Mouse (Mus musculus) activated CD4-positive, CD25-positive, alpha-beta regulatory T cell, adult 4 months (primary cell): ENCODE data around the gene ccdc198. TPM values are rescaled to one million over a fixed set of nuclear protein-coding genes. Genes with fewer than 3 reads are reported as not detected.
A peak's percentile ranks its signal among the peaks of the same experiment; 100 is the strongest.
"Not testable (repeated sequence)": the region's sequence is repeated elsewhere in the genome, so short reads cannot be mapped to it uniquely, and the experiment has no call there.

Experiments used
- ATAC-seq: one replicate; pipeline ENCODE4 v1.8.0; 2017
- polyA plus RNA-seq, 2 experiments: library from polyadenylated mRNA; unstranded; fragments of 100-300 nt; shearing (Covaris generic); gene quantifications; one replicate each; pipeline ENCODE4 v1.2.1; 2017

Gene ccdc198
- polyA plus RNA-seq: not detected

DNA sequence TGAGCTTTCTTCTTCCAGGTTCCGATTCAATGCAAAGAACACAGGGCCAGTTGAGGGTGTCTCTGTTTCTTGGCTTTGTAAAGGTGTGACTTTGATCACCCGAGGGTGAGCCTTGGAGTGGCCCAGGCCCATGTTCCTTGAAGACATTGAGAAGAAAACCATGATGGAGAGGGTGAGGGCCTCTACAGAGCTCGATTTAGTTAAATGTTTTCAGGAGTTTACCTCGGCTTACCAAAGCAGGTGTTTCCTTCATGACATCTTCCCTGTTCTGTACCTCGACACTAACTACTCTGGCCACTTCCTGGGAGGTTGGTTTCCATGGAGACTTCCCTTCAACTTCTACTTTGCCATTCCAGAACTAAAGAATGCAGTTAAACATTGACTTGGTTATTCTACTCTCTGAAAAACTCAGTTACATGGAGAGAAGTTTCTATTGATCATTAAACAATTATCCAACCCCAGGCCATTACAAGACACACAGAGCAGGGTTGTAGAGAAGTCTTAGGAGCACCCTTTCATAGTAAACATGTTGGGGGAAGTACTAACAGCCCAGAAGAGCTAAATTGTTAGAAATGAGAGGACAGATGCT is at the start of gene ccdc198:
Gene ccdc198, minus strand, starts transcription at position 349 of the 589 bp plus-strand sequence.
- no peak for ATAC-seq

DNA sequence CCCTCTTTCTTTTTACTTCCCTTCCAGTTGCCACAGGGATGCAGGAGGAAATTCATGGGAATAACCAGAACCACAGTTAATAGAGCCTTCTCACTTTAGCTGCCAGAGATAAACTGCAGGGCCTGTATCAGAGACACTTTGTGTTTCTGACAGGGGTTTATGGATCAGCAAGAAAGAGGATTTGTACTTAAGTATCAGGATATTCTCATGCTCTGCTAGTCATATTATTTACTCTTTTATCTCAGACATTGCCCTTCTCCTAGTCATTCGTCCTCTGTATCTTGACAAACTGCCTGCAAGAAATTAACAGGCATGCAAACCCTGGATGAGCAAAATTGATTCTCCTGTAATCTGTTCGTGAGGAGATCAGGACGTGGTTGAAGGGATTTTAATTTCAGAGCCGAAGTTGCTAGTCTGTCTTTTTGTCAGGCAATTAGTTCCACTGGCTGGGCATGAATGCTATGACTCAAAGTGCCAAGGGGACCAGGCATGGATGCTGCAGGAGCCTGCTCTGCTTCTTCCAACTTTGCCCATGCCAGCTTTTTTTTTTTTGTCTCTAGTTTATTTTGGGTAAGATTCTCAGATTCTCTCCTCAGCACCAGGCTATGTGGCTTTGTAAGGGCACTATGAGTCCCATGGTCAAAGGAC is 48.7 kb upstream of the ccdc198 start:
- no peak for ATAC-seq

DNA sequence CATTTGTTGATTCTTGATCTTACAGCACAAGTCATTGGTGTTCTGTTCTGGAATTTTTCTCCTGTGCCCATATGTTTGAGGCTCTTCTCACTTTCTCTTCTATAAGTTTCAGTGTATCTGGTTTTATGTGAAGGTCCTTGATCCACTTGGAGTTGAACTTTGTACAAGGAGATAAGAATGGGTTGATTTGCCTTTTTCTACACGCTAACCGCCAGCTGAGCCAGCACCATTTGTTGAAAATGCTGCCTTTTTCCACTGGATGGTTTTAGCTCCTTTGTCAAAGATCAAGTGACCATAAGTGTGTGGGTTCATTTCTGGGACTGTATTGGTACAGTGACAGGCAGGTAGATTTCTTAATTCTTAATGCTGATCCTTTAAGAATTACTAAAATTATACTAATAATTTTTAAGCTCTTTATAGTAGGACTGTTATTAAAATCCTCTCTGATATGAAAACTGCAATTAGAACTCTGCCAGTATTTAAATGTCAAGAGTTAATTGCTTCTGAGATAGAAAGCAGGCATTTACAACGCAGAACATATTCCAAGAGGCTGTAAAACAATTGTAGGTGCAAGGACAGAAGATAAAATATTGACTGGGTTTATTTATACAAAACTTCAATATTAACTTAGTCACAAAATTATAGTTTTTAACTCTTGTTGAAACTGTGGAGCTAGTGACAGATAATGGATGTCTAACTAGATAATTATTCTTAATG is 44.9 kb upstream of the ccdc198 start:
- no peak for ATAC-seq

DNA sequence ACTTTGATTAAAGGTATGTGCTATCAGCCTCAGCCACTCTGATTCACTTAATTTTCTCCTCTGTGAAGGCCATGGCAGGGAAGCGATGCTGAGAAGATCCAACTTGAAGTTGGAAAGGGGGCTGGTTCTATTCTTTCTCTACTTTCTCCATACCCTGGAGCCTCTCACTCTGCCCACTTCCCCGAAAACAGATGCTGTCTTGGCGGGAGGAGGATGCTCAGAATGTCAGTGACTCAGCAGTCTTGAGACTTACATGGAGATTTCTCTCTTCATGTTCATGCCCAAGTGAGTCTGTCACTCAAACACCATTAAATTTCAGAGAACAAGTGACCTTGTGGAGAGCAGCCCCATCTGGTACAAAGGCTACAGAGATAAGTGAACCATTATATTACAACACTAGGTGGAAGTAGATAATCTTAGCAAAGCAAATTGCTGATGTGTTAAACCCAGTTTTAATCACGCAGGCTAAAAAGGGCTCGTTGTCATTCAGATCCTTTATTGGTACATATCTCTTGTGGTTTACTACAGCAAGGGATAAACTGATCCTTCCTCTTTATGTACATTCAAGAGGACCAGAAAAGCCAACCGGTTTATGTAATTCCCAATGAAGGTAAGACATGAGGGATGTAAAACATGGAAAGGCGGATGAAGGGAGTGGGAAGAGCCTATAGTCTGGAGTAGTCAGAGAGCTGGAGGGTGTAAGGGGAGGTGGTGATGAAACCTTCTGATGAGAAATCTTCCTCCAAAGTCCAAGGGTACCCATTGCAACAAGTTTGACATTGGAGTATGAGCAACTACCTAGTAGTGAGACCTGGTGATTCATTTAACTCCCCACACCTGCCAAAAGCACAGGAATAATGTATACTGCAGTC is 38.7 kb upstream of the ccdc198 start:
- no peak for ATAC-seq

DNA sequence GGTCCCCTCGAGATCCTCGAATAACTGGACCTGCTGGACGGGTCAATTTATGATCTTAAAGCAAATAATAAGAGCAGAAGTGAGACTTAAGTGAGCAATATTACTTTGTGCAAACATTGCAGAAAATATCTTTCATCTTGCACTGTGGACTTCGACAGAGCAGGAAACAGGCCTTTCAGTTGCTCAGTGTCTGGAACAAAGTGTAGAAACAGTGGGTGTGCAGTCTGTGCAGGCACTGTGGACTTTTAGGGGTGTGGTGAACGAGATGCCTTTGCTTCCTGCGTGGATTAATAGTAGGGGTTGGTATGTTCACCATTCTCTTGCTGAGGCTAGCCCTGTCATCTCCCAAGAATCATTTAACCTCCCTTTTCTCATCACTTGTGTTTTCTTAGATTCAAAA is 33.6 kb upstream of the ccdc198 start:
- ATAC-seq: no peak

DNA sequence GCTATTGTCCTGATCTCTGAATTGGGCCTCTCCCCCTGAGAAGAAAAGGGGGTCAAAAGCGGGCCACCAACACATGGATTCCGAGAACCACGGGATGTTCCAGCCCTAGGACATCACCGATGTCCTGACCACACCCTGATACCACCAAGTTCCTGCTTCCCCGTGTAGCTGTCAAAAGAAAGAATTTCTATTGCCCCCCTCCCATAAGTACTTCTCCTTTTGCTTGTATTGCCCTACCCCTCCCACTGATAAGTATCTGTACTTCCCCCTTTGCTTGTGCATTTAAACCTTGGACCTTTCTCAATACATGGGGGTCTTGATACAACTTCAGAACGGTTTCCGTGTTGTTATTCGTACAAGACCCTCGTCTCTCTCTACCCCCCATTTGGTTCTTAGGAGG is 33.2 kb upstream of the ccdc198 start:
- not testable (repeated sequence) for ATAC-seq

DNA sequence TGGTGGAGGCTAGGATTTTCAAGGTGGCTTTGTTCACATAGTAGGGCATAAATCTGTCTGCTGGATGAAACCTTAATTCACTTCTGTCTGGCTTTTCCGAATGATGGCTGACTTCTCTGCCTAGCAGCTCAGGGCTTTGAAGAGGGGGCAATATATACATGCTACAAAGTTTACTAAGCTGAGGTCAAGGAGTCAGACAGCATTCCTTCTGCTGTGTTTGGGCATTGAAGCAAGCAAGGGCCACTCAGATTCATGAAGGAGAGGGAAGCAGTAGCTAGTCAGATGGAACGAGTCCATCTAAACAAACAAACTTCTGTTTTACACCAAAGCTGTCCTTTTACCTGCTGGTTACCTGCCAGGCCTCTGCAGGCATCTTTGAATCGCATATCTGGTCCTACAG is 32.4 kb upstream of the ccdc198 start:
- ATAC-seq: no peak

DNA sequence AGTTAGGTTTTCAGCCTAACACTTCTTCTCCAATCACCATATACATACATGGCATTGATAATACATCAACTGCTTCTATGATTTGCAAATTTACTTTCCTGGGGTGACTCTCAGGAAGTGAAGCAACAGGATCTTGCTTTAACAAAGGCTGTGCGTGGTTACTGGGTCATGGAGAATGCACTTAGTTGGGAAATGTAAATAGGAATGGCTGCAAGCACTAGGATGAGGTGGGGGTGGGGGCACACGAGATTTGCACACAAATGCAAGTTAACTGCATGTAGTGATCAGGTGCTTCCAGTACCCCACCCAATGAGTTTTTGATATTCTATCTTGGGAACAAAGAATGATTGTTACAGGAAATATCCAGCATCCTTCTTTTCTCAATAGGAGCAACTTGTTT is 30.1 kb upstream of the ccdc198 start:
- no peak for ATAC-seq

DNA sequence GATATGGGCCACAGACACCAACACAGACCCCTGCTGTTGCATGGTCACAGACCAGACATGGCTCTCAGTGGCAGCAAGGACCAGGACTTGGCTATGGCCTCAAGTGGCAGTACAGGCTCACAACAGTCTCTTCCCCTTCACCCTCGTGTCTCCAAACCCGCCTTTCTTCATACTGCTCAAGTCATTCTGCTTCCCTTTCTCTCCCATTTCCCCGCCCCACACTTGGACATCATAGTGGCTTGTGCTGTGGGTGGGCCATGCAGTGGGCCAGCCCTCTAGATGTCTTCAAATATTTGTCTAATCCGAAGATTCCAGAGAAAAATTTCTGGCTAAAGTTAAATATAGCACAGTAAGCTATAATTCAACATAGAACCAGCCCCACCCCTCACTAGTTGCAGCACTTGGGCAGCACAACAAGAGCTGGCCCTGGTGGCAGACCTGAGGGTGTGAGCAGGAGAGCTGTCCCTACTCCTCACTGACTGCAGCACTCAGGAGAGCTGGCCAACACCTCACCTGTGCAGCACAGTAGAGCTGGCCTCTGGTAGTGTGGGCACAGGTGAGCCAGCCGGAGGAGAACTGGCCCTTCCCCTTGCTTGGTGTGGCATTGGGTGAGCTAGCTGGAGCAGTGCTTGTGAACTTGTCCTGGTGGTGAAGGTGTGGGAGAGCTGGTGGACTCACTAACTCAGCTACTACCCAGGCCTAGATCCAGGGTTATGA is 20.2 kb upstream of the ccdc198 start:
- ATAC-seq: no peak

DNA sequence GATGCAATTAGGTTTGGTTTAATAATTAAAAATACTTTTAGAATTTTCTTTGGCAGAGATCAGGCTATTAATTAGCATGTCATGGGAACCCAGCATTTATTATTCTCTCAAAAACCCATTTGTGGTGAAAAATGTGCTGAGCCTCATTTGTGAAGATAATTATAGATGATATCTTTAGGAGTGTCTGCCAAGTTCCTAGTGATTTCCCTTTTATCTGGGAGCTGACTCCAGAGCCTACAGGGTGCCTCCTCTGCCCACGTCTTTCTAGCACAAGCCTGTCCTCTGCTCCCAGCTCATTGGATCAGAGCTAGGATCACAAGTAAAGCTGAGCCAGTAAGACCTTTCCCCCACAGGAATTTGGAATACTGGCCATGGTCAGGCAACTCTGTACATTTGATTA is 3.8 kb downstream of the ccdc198 start:
- no peak for ATAC-seq

DNA sequence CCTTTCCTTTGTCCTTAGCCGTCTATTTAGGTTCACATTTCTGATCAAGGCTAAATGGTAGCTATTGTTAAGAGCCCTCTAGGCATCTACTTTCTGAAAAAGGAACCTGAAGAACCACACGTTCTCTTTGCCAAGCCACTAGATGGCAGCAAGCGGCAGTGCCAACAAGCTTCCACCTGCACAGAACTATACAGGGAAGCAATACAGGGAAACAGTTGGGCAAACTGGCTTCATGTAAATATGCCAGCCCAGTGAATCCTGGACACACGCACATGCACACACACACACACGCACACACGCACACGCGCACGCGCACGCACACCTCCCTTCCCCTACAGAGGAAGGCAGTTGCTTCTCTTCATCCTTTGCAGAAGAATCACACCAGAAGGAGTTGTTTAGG is 7.1 kb downstream of the ccdc198 start:
- no peak for ATAC-seq

DNA sequence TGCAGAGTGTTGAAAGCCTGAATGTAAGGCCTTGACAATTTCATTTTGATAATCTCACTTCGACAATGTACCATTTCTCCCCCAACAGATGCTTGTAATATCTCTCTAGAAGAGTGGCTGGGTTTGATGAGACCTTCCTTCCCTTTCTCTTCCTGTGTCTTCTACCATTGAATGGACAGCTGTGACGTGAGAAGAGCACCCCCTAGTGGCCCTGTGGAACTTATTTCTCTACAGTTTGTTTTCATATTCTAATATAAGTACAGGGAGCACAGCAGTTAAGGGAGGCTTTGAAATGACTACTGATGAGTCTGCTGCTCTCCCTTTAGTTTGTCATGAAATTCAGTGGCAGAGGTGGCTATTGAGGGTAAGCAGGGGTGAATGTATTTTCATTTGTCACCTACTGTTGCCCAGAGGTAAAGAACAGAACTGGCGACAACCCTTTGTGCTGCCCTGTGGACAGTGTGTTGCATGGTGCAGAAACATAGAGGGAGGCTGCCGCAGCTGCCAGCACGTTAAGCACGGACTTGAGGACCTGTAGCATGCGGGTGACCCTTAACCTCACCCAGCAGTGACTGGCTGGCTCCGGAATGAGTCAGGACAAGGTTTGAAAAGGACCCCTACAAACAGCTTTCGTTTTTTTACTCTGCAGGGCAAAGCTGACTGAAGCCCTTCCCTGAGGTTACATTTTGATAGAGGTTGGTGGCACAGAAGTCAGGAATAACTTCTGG is 10.3 kb downstream of the ccdc198 start:
- ATAC-seq: peak; percentile 90

DNA sequence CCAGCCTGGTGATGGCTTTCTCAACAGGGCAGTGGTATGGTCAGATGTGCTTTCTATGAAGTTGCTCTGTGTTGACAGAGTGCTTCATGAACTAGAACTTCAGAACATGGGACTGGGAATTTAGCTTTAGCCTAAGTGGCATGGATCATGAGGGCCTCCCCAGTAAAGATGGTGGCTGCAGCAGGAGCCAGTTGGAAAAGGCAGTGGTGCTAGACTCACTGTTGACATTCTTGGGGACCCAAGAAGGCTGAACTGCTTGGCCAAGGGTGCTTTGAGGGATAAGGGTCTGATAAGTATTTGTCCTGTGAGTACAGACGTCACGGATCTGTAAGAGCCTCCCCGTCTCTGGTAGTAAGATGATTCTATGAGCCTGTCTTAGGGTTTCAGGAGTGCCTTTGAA is 13.4 kb downstream of the ccdc198 start:
- no peak for ATAC-seq

DNA sequence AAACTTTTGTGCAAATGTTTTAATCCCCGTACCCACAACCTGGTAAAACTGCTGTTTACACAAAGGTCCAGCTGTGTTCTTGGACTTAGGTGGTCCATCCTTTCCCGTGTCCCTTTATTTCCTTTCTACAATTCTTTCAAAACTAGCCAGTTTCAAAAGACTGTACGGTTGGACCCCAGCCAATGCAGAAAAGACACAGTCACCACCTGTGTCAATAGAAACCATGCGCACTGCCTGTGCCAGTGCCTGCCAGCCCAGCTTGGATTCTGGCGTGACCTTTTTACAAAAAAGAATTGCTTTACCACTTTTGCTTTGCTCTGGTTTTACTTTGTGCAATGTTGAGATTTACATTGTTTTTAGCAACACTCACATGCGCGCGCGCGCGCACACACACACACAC is 18.3 kb downstream of the ccdc198 start:
- ATAC-seq: no peak

DNA sequence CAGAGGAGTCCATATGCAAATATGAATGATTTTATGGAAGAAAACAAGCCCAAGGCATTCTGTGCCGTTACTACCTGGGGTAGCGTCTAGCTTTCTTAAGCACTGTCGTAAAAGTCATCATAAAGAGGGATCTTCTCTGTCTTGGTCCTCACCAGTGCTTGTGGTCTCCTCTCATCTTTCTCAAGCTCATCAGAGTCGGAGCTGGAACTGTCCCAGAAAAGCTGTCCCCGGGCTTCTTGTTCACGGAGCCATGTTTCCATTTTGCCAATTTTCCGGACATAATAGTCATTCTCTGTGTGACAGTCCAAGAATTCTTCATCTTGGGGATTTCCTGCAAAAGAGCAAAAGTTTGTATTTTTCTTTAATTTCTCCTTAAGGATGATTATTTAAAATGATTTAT is 18.8 kb downstream of the ccdc198 start:
- ATAC-seq: no peak

DNA sequence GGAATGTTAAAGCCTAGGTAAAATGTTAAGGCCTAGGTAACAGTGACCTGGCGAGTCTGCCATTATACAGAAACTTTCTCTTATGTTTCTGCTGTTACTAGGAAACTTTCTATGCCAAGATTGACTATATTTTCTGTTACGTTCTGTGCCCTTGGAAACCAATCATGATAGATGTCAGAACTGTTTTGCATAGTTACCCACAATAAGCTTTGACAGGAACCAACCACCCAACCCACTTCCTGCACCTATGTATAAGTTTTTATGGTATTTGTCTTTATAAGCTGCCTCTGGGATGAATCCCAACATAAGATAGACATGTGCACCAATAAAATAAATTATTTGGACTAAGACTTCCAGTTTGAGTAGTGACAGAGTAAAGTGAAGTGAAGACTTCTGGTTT is 23.5 kb downstream of the ccdc198 start:
- ATAC-seq: peak; percentile 93

DNA sequence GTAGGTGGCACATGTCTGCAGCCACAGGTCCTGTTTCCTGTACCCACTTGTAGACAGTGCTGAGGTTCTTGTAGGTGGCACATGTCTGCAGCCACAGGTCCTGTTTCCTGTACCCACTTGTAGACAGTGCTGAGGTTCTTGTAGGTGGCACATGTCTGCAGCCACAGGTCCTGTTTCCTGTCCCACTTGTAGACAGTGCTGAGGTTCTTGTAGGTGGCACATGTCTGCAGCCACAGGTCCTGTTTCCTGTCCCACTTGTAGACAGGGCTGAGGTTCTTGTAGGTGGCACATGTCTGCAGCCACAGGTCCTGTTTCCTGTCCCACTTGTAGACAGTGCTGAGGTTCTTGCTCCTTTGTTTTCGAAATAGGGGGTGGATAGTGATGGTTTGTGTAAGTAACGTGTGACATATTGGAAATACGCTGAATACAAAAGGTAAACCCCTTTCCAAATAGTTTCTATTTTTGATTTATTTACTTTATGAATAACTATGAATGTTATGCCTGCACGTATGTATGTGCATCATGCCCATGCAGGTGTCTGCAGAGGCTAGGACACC is 25.7 kb downstream of the ccdc198 start:
- ATAC-seq: not testable (repeated sequence)

DNA sequence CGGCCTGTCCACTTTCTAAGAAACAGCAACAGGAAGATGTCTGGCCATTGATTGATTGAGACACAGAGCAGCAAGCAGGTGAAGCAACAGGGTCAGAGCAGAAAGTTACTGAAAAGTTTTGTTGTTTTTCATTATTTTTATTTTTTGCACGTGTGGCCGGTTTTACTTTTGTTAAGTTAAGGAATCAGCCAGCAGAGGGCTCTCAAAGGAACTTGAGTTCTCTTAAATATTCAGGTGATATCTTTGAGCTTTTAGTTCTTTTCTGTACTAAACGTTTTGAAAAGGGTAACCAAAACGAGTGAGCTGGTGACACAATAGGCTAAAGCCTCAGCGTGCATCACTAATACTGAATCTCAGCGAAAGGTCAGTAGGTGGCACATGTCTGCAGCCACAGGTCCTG is 26.6 kb downstream of the ccdc198 start:
- ATAC-seq: no peak

DNA sequence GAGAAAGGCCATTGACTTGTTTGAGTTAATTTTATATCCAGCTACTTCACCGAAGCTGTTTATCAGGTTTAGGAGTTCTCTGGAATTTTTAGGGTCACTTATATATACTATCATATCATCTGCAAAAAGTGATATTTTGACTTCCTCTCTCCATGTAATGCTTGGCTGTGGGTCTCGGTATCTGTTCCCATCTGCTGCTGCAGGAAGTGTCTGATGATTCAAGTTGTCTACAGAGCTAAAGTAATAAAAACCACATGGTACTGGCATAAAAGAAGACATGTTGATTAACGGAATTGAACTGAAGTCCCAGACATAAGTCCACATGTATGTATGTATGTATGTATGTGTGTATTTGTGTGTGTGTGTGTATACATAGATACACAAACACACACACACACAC is 35.1 kb downstream of the ccdc198 start:
- not testable (repeated sequence) for ATAC-seq

DNA sequence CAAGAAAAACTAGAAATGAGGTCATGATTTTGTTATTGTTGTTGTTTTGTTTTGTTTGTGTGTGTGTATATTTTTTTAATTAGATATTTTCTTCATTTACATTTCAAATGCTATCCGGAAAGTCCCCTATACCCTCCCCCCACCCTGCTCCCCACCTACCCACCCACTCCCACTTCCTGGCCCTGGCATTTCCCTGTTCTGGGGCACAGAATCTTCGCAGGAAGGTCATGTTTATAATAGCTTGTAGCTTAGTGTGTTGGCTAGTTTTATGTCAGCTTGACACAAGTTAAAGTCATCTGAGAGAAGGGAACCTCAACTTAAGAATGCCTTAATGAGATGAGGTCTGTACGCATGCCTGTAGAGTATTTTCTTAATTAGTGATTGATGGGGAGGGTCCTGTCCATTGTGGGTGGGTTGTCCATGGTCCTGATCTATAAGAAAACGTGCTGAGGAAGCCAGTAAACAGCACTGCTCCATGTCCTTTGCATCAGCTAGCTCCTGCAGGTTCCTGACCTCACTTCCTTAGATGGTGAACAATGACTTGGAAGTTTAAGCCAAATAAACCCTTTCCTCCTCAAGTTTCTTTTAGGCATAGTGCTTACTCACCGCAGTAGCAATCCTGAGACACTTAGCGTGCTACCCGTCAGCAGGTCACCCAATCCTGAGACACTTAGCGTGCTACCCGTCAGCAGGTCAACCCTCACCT is 44.0 kb downstream of the ccdc198 start:
- ATAC-seq: no peak

DNA sequence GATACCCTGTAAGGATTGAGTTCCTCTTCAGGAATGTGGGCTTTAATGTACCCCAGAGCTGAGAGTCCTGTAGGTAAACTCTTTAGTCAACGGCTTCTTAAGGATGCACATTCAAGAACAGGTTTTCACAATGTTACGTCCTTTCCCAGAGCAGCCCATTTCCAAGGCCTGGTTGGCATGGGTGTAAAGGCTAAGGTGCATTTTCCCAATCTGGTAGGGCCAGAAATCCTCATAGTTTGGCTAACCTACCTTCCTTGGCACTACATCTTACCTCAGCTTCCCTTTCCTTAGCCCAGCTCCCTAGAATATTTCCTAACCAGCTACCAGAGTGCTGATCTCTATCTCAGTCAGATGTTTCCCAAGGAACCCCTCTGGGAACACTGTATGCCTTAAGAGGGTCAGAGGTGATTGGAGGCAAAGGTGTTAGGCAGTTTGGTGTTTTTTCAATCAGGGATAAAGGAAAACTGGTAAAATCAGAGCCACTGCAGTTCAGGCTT is 48.2 kb downstream of the ccdc198 start:
- no peak for ATAC-seq
